Mouse (Mus musculus) hindbrain, embryonic 16.5 days (tissue): Measurements from ENCODE around the gene Inpp1. TPM values are rescaled to one million over a fixed set of nuclear protein-coding genes. Genes with fewer than 3 reads are reported as not detected.

Experiments
- ATAC-seq: fragments of 200-750 bp; cut with Nextera tagmentation; 2 replicates; pipeline ENCODE4 v1.8.0; 2017; ENCODE audit warnings: moderate TSS enrichment, moderate library complexity
- H3K27ac ChIP-seq: fragments of 300-500 bp; sonication (generic); 2 replicates; pipeline ENCODE4 v1.5.1; 2014; ENCODE audit warnings: low read depth, mild to moderate bottlenecking, control low read depth, low read length, moderate library complexity
- H3K27me3 ChIP-seq: fragments of 300-500 bp; sonication (generic); replicated peaks from 2 replicates; pipeline ENCODE4 v1.6.1; 2014; ENCODE audit warnings: low read length; ENCODE audit not compliant: control insufficient read depth, insufficient read depth
- H3K36me3 ChIP-seq: fragments of 300-500 bp; sonication (generic); 2 replicates; pipeline ENCODE4 v1.6.1; 2014; ENCODE audit warnings: mild to moderate bottlenecking, low read length, moderate library complexity, mixed read lengths; ENCODE audit not compliant: control insufficient read depth, insufficient read depth
- H3K4me1 ChIP-seq: fragments of 300-500 bp; sonication (generic); 2 replicates; pipeline ENCODE4 v1.6.1; 2014; ENCODE audit warnings: low read depth, low read length; ENCODE audit not compliant: control insufficient read depth, insufficient read depth
- H3K4me2 ChIP-seq: fragments of 300-500 bp; sonication (generic); 2 replicates; pipeline ENCODE4 v1.6.1; 2014; ENCODE audit warnings: mild to moderate bottlenecking, low read length, control low read depth, moderate library complexity
- H3K4me3 ChIP-seq: fragments of 300-500 bp; sonication (generic); 2 replicates; pipeline ENCODE4 v1.5.1; 2014; ENCODE audit warnings: mild to moderate bottlenecking, low read length, control low read depth, moderate library complexity
- H3K9ac ChIP-seq: fragments of 300-500 bp; sonication (generic); 2 replicates; pipeline ENCODE4 v1.6.1; 2014; ENCODE audit warnings: low read depth, mild to moderate bottlenecking, control low read depth, low read length, moderate library complexity
- H3K9me3 ChIP-seq: fragments of 300-500 bp; sonication (generic); 2 replicates; pipeline ENCODE4 v1.6.1; 2014; ENCODE audit warnings: mild to moderate bottlenecking, low read length, moderate library complexity; ENCODE audit not compliant: control insufficient read depth
- WGBS: fragments of 180-500 bp; shearing (Covaris S2); extraction: QIAGEN DNeasy Blood & Tissue Kit; methylation state at CpG from one replicate; pipeline ENCODE4 v1.1.7; 2014; 5-methylcytosine and 5-hydroxymethylcytosine counted together
- polyA plus RNA-seq: library from polyadenylated mRNA; unstranded; fragments of >200 nt; fragmentation: Nextera tagmentation; extraction: Ambion mirVana; gene quantifications from 2 replicates; pipeline ENCODE4 v1.2.1, GENCODE M21; 2015

The Inpp1 gene
- polyA plus RNA-seq, 1 experiment from 2014 or later = 44.7 TPM

DNA sequence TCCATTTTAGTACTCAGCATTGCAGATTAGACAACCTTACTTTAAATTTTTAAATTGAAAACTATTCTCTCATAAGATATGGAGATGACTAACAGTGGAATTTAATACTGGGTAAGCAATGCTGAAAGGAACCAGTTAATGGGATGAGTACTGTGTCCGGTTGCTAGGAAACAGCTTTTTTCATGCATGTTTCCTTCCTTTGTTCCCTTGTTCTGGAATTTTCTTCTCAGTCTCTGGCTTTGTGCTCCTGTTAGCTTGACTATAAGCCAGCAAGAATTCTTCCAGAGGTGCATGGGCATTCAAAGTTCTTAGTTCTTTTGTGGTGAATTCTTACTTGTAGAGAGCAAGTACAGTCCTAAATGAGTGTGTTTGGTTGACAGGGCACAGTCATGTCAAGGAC is 59.3 kb downstream of the Inpp1 start:
- no peak overlapping the region for H3K9ac ChIP-seq
- H3K4me2 ChIP-seq = no peak overlapping the region
- 63% methylated on average over 1 of the region's 1 CpGs for WGBS
- H3K27me3 ChIP-seq = no peaks in the 10 kb centered on the region
- H3K4me1 ChIP-seq = peaks cover 4% of the 10 kb centered on the region; the same call in 1 of the 2 replicates
- peak; percentile 40; the same call in 1 of the 2 replicates for ATAC-seq
- H3K4me3 ChIP-seq = no peak overlapping the region
- H3K36me3 ChIP-seq = no peaks in the 10 kb centered on the region
- no peak overlapping the region for H3K27ac ChIP-seq
- H3K9me3 ChIP-seq = no peaks in the 10 kb centered on the region

DNA sequence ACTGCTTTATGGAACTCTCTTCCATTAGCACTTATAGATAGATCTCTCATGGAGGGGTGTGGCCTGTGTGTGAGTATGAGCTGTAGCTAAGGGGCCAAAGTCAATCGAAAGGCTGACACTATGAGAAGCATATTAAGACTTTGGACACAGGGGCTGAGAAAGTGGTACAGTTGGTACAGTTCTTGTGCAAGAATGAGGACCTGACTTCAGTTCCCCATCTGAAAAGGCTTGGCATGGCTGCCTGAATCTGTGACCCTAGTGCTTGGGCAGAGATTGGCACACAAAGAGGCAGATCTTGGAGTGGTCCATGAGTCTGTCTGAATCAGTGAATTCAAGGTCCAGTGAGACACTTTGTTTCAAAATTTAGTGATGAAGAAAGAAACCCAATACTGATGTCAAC is 63.2 kb downstream of the Inpp1 start:
- WGBS = 96% methylated on average over 1 of the region's 1 CpGs

DNA sequence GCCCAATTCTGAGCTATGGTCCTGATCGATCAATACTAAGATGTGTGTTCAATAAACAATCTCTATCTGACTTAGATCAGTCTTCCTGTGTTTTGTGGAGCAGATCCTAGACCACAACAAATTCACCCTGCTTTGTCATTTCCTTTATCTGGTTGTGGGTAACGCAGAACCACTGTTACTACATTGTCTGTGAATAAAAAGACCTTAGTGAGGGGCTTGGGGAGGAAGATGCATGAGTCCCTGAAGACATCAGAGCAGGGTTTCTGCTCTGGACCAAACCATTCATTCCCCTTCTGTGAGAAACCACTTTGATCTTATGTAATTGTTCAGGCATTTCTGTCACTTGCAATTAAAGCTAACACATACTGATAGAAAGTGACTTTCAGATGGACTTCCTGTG is 63.7 kb downstream of the Inpp1 start:
- Histone ChIP-seq H3K4me3 (no peak overlapping the region), H3K27me3 (no peaks in the 10 kb centered on the region), H3K4me2 (no peak overlapping the region), H3K9ac (no peak overlapping the region), H3K27ac (no peak overlapping the region), H3K36me3 (no peaks in the 10 kb centered on the region), H3K4me1 (peaks cover 4% of the 10 kb centered on the region; the same call in 1 of the 2 replicates), H3K9me3 (no peaks in the 10 kb centered on the region)
- WGBS = 92% methylated on average over 2 of the region's 2 CpGs
- ATAC-seq = no peak

More for the DNA sequence above, 63.2 kb downstream of the Inpp1 start:
- no peak overlapping the region for H3K4me3 ChIP-seq
- H3K9me3 ChIP-seq = no peaks in the 10 kb centered on the region
- H3K4me2 ChIP-seq = no peak overlapping the region
- H3K27me3 ChIP-seq = no peaks in the 10 kb centered on the region
- ATAC-seq = no peak
- no peak overlapping the region for H3K9ac ChIP-seq
- no peak overlapping the region for H3K27ac ChIP-seq
- no peaks in the 10 kb centered on the region for H3K36me3 ChIP-seq
- H3K4me1 ChIP-seq = peaks cover 4% of the 10 kb centered on the region; the same call in 1 of the 2 replicates

DNA sequence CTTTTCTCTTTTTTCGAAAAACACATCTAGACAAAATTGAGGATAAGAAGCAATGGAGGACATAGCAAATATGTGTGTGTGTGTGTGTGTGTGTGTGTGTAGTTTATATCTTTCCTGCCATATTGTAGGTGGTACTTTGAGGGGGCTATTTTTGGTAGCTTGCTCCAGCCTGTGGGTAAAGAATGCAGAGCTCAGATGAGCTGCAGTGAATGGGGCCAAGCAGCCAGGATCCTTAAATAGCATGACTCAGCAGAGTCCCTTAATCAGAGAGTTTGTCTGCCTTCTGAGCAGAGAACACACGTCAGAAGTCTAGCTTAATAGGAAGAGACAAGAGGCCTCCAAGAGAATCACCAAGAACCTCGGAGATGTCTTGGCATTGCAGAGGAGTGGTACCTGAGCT is 64.8 kb downstream of the Inpp1 start:
- Histone ChIP-seq H3K4me2 (no peak overlapping the region), H3K9me3 (no peaks in the 10 kb centered on the region), H3K9ac (no peak overlapping the region), H3K4me3 (no peak overlapping the region), H3K4me1 (no peaks in the 10 kb centered on the region), H3K36me3 (no peaks in the 10 kb centered on the region), H3K27me3 (no peaks in the 10 kb centered on the region), H3K27ac (no peak overlapping the region)
- 80% methylated on average over 3 of the region's 3 CpGs for WGBS
- ATAC-seq = no peak

DNA sequence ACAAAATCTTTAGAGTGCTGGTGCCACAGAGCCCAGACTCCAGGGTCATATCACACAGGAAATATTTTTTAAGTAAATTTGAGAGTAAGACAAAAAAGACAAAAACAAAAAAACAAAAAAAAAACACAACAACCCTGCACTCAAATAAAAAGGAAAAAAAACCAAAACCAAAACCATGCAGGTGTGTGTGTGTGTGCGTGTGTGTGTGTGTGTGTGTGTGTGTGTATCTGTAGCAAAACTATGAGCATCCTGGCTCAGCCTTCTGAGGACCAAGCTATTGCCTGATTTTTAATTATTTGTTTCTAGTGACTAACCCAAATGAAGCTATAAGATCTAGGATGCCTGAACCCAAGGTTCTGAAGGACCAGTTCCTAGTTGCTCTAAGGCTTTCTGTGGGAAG is 65.9 kb downstream of the Inpp1 start:
- no peak overlapping the region for H3K27ac ChIP-seq
- no peak for ATAC-seq
- H3K4me2 ChIP-seq = no peak overlapping the region
- no peaks in the 10 kb centered on the region for H3K4me1 ChIP-seq
- H3K4me3 ChIP-seq = no peak overlapping the region
- no peaks in the 10 kb centered on the region for H3K9me3 ChIP-seq
- 84% methylated on average over 1 of the region's 1 CpGs for WGBS
- H3K27me3 ChIP-seq = no peaks in the 10 kb centered on the region
- H3K36me3 ChIP-seq = no peaks in the 10 kb centered on the region
- no peak overlapping the region for H3K9ac ChIP-seq

DNA sequence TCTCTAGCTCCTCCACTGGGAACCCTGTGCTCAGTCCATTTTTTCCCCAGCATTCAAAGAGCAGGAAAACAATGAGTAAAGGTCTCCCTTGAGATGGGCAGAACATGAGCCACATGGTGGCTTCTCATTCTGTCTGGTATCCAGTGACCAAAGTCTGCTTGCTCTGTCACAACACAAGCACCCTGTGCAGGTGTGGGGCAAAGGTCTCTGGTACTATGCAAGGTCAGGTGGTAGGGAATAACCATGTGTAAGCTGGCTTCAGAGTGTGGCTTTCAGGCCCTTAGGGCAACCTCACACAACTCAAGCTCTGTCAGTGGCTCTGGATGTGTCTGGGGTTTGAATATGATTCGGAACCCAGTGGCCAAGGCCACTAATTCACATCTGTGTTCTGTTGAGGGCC is 67.5 kb downstream of the Inpp1 start:
- H3K4me1 ChIP-seq = no peaks in the 10 kb centered on the region
- H3K9me3 ChIP-seq = no peaks in the 10 kb centered on the region
- no peaks in the 10 kb centered on the region for H3K36me3 ChIP-seq
- no peak overlapping the region for H3K4me3 ChIP-seq
- no peaks in the 10 kb centered on the region for H3K27me3 ChIP-seq
- ATAC-seq = no peak
- H3K9ac ChIP-seq = no peak overlapping the region
- no peak overlapping the region for H3K27ac ChIP-seq
- 84% methylated on average over 1 of the region's 1 CpGs for WGBS
- H3K4me2 ChIP-seq = no peak overlapping the region

DNA sequence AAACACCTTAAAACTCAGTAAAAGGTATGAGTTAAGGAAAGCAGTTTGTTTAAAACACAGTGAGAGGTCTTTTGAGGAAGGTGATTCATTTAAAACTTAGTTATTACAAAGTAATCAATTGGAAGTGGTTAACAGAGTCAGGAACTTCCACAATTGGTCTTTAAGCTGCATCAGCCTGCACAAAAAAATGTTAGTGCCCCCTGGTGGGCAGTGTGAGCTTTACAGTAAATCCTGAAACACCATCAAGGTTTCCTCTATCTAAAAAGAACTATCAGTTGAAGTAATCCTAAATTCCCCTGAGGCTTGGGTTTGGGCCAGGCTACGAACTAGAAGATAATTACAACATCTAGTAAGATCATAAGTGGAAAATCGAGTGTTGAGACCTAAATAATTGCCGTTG is 69.2 kb downstream of the Inpp1 start:
- H3K36me3 ChIP-seq = no peaks in the 10 kb centered on the region
- H3K27me3 ChIP-seq = no peaks in the 10 kb centered on the region
- no peaks in the 10 kb centered on the region for H3K4me1 ChIP-seq
- no peak for ATAC-seq
- H3K4me3 ChIP-seq = no peak overlapping the region
- H3K27ac ChIP-seq = no peak overlapping the region
- no peak overlapping the region for H3K4me2 ChIP-seq
- WGBS = 29% methylated on average over 3 of the region's 3 CpGs
- no peak overlapping the region for H3K9ac ChIP-seq
- no peaks in the 10 kb centered on the region for H3K9me3 ChIP-seq

DNA sequence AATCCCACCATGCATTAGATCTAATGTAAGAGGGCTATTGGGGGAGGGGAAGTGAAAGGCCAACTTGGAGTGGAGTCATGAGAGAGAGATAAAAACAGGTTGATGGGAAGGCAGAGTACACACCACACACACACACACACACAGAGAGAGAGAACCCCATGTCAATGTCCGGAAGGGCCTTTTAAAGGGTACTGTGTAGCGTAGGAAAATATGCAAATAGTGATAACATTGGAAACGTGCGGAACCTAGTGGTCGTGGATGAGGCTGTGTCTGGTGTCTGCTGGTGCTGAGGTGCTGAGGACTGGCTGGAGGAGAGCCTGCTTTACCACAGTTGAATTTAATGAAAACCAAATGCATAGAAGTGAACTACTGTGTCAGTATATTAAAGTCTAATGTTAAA is 74.9 kb downstream of the Inpp1 start:
- H3K36me3 ChIP-seq = no peaks in the 10 kb centered on the region
- H3K27me3 ChIP-seq = no peaks in the 10 kb centered on the region
- no peak overlapping the region for H3K4me2 ChIP-seq
- ATAC-seq = no peak
- H3K9me3 ChIP-seq = no peaks in the 10 kb centered on the region
- no peak overlapping the region for H3K9ac ChIP-seq
- 79% methylated on average over 5 of the region's 5 CpGs for WGBS
- no peaks in the 10 kb centered on the region for H3K4me1 ChIP-seq
- no peak overlapping the region for H3K27ac ChIP-seq
- no peak overlapping the region for H3K4me3 ChIP-seq
